Mouse (Mus musculus): Measurements from ENCODE around the gene Trpm1.

DNA sequence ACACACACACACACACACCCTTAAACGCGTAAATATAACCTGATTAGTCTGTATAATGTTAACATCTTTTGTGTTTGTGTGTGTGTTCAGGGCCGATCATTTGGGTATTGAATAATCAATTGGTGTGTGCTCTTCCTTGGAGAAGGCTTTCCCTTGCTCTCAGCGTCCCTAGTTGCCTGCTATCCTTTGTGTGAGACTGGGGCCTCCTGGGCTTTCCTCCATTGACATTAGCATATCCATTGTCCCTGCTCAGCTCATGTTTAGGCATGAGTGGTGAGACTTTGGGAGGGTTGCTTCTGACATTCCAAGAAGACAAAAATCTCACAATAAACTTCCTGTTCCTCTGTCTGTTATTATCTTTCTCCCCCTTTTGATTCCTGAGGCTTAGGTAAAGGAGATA, 118.3 kb downstream of the Trpm1 start:
- no peak for TF ChIP-seq GATA1 (IDR thresholded peaks at IDR 0.05; ENCODE audit: borderline replicate concordance, low read length)
- no peak for TF ChIP-seq FLI1 (IDR thresholded peaks at IDR 0.05; ENCODE audit: low read length)
